Mouse (Mus musculus) G1E (cell line): ENCODE data around the gene Cubn. TPM values are rescaled to one million over a fixed set of nuclear protein-coding genes. Genes with fewer than 3 reads are reported as not detected.

Experiments
- ATAC-seq: 2 replicates; pipeline ENCODE4 v1.8.0; 2016; ENCODE audit warnings: mild to moderate bottlenecking; ENCODE audit not compliant: insufficient number of reproducible peaks, poor library complexity, low FRiP score, severe bottlenecking; ENCODE audit errors: extremely low read depth
- DNase-seq: peaks from one replicate; pipeline ENCODE4 v3.0.0; 2012; ENCODE audit warnings: low spot score
- H3K27me3 ChIP-seq: 2 replicates; pipeline ENCODE4 v1.6.1; 2012; ENCODE audit warnings: mild to moderate bottlenecking, low read length, inconsistent platforms; ENCODE audit not compliant: insufficient read depth
- H3K36me3 ChIP-seq: replicated peaks from 2 replicates; pipeline ENCODE3; 2012; ENCODE audit warnings: mild to moderate bottlenecking, inconsistent platforms
- H3K4me1 ChIP-seq: 2 replicates; pipeline ENCODE4 v1.6.1; 2012; ENCODE audit warnings: low read depth, low read length, inconsistent platforms, mixed read lengths; ENCODE audit not compliant: insufficient read depth
- H3K4me3 ChIP-seq: 2 replicates; pipeline ENCODE4 v1.5.1; 2012; ENCODE audit warnings: low read depth, mild to moderate bottlenecking, inconsistent platforms, low read length, moderate library complexity, mixed read lengths
- H3K9me3 ChIP-seq: replicated peaks from 2 replicates; pipeline ENCODE4 v1.6.1; 2012; ENCODE audit warnings: inconsistent platforms
- CTCF ChIP-seq: IDR thresholded peaks from 2 replicates; pipeline ENCODE4 v1.5.1; 2012; ENCODE audit warnings: low read depth, low read length, inconsistent platforms, mixed read lengths
- GATA1 ChIP-seq: IDR thresholded peaks from 2 replicates; pipeline ENCODE4 v1.6.1; 2012; ENCODE audit warnings: borderline replicate concordance, low read length, inconsistent platforms, mixed read lengths
- GATA2 ChIP-seq: IDR thresholded peaks from 2 replicates; pipeline ENCODE4 v1.6.1; 2012; ENCODE audit warnings: low read depth, low read length, inconsistent platforms, borderline replicate concordance
- POLR2AphosphoS5 ChIP-seq: IDR thresholded peaks from 2 replicates; pipeline ENCODE4 v1.6.1; 2012; ENCODE audit warnings: low read depth, low read length, inconsistent platforms; ENCODE audit not compliant: insufficient replicate concordance
- TAL1 ChIP-seq: conservative IDR thresholded peaks from 2 replicates; pipeline ENCODE4 v1.6.1; 2012; ENCODE audit warnings: low read depth, low read length, inconsistent platforms, mixed read lengths
- polyA plus RNA-seq: library from polyadenylated mRNA; stranded (reverse); fragments of >175 nt; gene quantifications from 2 replicates; pipeline ENCODE4 v1.2.3, GENCODE M21; 2012
- total RNA-seq, 2 experiments: library from RNA; stranded (forward) in 1 of 2; stranded (reverse) in 1 of 2; fragments of 200-1000 nt in 1 of 2; fragments of >200 nt in 1 of 2; fragmentation: Nextera tagmentation in 1 of 2; gene quantifications; 2 replicates each; pipeline ENCODE4 v1.2.3; 2014 to 2017

The Cubn gene
- total and polyA plus RNA-seq, 3 experiments = 0.16 TPM; not detected in 2

DNA sequence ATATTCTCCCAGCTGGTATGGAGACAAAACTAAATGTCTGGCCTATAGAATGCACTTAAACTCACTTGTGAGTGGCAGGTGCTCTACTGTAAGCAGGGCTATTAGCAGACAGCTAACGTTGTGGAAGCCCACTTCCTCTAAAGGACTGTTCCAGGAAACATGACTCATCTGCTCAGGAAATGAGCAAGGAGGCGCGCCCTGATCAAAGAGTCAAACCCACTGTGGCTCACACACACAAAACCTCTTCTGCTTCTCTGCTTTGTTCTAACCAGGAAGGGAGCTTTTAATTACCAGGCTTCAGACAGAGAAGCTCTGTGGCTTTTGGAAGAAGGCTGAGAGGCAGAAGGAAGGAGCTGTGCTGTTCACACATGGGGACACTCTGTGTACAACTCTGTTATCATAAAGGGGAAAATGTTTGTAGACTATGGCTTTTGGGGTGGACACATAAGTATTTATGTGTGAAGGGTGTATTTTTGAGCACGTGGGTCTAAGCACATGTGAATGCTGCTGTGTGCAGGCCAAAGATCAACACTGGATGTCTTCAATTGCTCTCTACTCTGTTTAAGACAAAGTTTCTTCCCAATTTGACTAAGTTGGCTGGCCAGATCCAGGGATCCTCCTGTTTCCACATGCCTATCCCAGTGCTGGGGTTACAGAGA, 78.0 kb downstream of the Cubn start:
- H3K4me3 ChIP-seq = no peak overlapping the region
- ATAC-seq (peak; percentile 93), DNase-seq (peak; percentile 14)
- no peaks in the 10 kb centered on the region for H3K36me3 ChIP-seq
- H3K9me3 ChIP-seq = no peaks in the 10 kb centered on the region
- TF ChIP-seq GATA2 (no peak), POLR2AphosphoS5 (no peak), CTCF (no peak), TAL1 (no peak), GATA1 (no peak)
- H3K4me1 ChIP-seq = peaks cover 52% of the 10 kb centered on the region
- H3K27me3 ChIP-seq = no peaks in the 10 kb centered on the region

DNA sequence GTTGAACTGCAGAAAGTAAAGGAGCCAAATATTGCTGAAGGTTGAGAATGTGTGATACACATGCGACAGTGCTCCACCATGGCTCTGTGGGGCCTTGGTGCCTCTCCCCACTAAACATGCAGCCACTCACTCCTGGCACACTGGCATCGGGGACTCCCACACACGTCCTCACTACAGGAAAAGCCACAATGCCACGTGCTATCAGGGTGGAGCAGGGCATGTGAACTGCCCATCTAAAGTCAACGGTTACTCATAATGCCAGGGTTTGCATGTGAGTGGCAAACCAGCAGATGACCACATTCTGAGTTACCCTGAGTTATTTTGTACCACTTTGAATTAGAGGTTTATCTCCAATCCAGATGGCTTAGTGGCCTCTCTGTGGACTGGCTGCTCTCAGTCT, 81.0 kb downstream of the Cubn start:
- Histone ChIP-seq H3K36me3 (no peaks in the 10 kb centered on the region), H3K4me1 (peaks cover 66% of the 10 kb centered on the region), H3K27me3 (no peaks in the 10 kb centered on the region), H3K9me3 (no peaks in the 10 kb centered on the region), H3K4me3 (no peak overlapping the region; the same call in 1 of the 2 replicates)
- ATAC-seq (peak; percentile 22; the same call in 1 of the 2 replicates), DNase-seq (no peak)
- no peak for TF ChIP-seq GATA2
- 0 out of 2 replicates have a peak, but pooled peaks have one; percentile 11 for TF ChIP-seq TAL1

DNA sequence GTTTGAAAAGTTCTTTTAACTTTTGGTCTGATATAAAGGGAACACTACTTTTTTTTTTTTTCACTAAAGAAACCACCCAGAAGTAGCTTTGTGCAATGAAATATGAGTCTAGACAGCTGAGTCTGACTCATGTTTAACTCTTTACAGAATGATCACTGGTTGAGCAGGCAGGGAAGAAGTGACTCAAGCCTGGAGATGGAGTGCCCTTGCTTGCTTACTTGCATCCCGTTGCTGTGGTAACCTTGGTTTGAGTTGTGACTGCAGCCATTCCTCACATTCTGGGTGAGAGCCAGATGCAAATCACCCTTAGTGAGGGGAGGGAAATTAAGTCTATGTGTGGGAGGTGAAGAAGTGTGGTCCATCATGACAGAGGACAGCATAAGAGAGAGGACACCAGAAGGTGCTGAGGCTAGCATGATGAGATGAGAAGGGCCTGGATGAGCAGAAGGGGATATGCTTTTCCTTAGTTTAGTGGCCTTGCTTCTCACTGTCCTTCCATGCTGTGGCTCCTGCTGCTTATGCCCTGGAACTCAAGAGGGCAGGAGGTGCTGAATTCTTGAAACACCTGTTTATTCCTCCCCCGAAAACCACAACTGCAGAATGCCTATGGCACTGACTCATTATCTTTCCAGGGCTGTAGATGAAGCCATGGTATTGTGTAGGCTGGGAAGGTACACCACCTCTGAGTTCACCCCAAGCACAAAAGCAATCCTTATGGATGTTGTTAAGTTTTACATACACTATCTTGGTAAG, 81.7 kb downstream of the Cubn start:
- H3K4me3 ChIP-seq = no peak overlapping the region
- no peak for ATAC-seq
- H3K27me3 ChIP-seq = no peaks in the 10 kb centered on the region
- no peaks in the 10 kb centered on the region for H3K36me3 ChIP-seq
- peaks cover 62% of the 10 kb centered on the region for H3K4me1 ChIP-seq
- no peaks in the 10 kb centered on the region for H3K9me3 ChIP-seq
- TF ChIP-seq GATA2 (no peak), GATA1 (no peak), CTCF (no peak), POLR2AphosphoS5 (no peak), TAL1 (no peak)
- no peak for DNase-seq

DNA sequence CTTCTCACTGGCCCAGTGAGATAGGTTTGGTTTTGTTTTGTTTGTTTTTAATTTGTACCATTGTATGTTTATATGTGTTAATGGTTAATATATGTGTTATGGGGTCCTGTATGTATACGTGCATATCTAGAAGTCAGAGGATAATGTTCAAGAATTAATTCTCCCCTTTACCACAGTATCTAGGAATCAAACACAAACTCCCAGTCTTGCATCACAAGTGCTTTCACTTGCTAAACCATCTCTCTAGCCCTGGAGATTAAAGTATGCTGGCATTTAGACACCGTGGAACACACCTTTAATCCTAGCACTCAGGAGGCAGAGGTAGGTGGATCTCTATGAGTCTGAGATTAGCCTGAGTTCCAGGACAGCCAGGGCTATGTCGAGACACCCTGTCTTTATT, 83.3 kb downstream of the Cubn start:
- H3K27me3 ChIP-seq = no peaks in the 10 kb centered on the region
- peaks cover 48% of the 10 kb centered on the region for H3K4me1 ChIP-seq
- H3K36me3 ChIP-seq = no peaks in the 10 kb centered on the region
- H3K4me3 ChIP-seq = no peak overlapping the region
- no peak for TF ChIP-seq TAL1
- TF ChIP-seq GATA2 = no peak
- TF ChIP-seq POLR2AphosphoS5 = no peak
- TF ChIP-seq CTCF = no peak
- no peak for TF ChIP-seq GATA1
- no peak for DNase-seq
- no peak for ATAC-seq
- H3K9me3 ChIP-seq = no peaks in the 10 kb centered on the region

DNA sequence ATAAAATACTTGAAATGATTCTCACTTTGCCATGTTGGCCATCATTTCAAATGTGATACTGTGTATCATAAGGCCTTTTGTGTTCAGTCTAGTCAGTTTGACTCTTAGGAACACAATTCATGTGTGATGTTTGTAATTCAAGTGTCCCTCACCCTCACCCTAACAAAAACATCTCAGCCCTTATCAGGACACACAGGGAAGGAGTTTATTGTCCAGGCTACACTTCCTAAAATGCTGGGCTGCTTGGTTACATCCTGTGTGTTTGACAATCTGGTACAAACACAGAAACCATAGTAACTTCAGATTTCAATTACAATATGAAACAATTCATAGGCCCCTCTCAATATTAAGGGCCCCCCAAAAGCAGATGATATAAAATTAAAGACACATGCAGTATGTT, 83.9 kb downstream of the Cubn start:
- H3K9me3 ChIP-seq = no peaks in the 10 kb centered on the region

DNA sequence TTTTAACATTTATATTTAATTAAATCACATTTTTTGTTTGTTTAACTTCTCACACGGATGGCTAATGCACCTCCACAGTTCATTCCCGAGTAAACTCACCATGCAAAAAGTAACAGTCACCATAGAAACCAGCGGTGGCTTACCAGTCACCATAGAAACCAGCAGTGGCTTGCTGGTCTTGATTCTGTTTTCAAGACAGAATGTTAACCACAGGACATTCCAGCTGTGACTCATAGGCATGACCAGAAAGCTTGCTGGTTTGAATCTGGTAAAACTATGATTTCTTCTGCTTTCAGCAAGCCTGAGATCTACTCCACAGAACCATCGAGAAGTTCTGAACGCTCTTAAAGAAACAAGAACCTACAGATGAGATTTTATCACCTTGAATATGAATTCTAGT, 84.3 kb downstream of the Cubn start:
- Histone ChIP-seq H3K4me1 (peaks cover 37% of the 10 kb centered on the region), H3K4me3 (no peak overlapping the region), H3K9me3 (no peaks in the 10 kb centered on the region), H3K36me3 (no peaks in the 10 kb centered on the region), H3K27me3 (no peaks in the 10 kb centered on the region)
- ATAC-seq = no peak
- TF ChIP-seq CTCF = no peak
- TF ChIP-seq POLR2AphosphoS5 = no peak
- no peak for TF ChIP-seq GATA1
- no peak for TF ChIP-seq GATA2
- no peak for TF ChIP-seq TAL1
- DNase-seq = no peak

More for the DNA sequence above, 83.9 kb downstream of the Cubn start:
- Histone ChIP-seq H3K27me3 (no peaks in the 10 kb centered on the region), H3K4me1 (peaks cover 42% of the 10 kb centered on the region), H3K36me3 (no peaks in the 10 kb centered on the region), H3K4me3 (no peak overlapping the region)
- no peak for TF ChIP-seq GATA1
- no peak for ATAC-seq
- no peak for DNase-seq
